Mouse (Mus musculus): Measurements from ENCODE around the gene Olfr281. TPM values are rescaled to one million over a fixed set of nuclear protein-coding genes. Genes with fewer than 3 reads are reported as not detected.
"Not testable (repeated sequence)": the region's sequence is repeated elsewhere in the genome, so short reads cannot be mapped to it uniquely, and the experiment has no call there.

Olfr281 gene
- total RNA-seq, 1 experiment: not detected

- Histone ChIP-seq H3K4me1 (ENCODE audit: control insufficient read depth in 2 of 2, insufficient read depth in 2 of 2, low read length in 2 of 2, poor library complexity in 1 of 2) (no peaks in the 10 kb centered on the region), H3K36me3 (ENCODE audit: control insufficient read depth, insufficient read depth, low read length, poor library complexity, severe bottlenecking) (no peaks in the 10 kb centered on the region), H3K9ac (ENCODE audit: insufficient read depth, low read depth, low read length, poor library complexity, severe bottlenecking) (no peak overlapping the region), H3K27ac (ENCODE audit: insufficient read depth, low read depth, low read length, poor library complexity, severe bottlenecking) (no peak overlapping the region), H3K4me3 (ENCODE audit: insufficient read depth in 1 of 2, low read depth in 1 of 2, low read length in 2 of 2, poor library complexity in 1 of 2, severe bottlenecking in 1 of 2) (no peak overlapping the region), H3K9me3 (ENCODE audit: control insufficient read depth, insufficient read depth, low read depth, low read length) (no peaks in the 10 kb centered on the region)
- in situ Hi-C loops (cut with MboI; ENCODE audit: low sequenced_read_pairs in 2 of 2, unreplicated experiment in 2 of 2): no loop called here
- DNase-seq (ENCODE audit: low read depth, low spot score): no peak
- TF ChIP-seq MAFK (IDR thresholded peaks at IDR 0.05; ENCODE audit: insufficient read depth, low read depth, low read length) (no peak), HCFC1 (IDR thresholded peaks at IDR 0.05; ENCODE audit: borderline replicate concordance, insufficient read depth, low read length) (no peak), ZNF384 (IDR thresholded peaks at IDR 0.05; ENCODE audit: low read depth, low read length) (no peak), ZC3H11A (IDR thresholded peaks at IDR 0.05; ENCODE audit: borderline replicate concordance, low read depth, low read length) (no peak), CHD2 (IDR thresholded peaks at IDR 0.05; ENCODE audit: low read depth, low read length) (no peak)
Measured at GRCm38 (mm10) chr15:98425188-98425587, 27.2 kb upstream of the Olfr281 start.

GRCm38 (mm10) chr15:98430925-98431324, 21.5 kb upstream of the Olfr281 start, which contains the start of gene Olfr282:
Gene Olfr282 (plus strand): TSS chr15:98431225.
- H3K36me3 ChIP-seq (ENCODE audit: control insufficient read depth, insufficient read depth, low read length, poor library complexity, severe bottlenecking); H3K9me3 ChIP-seq (ENCODE audit: control insufficient read depth, insufficient read depth, low read depth, low read length); in situ Hi-C loops (cut with MboI; ENCODE audit: low sequenced_read_pairs in 2 of 2, unreplicated experiment in 2 of 2); DNase-seq (ENCODE audit: low read depth, low spot score); H3K4me3 ChIP-seq (ENCODE audit: insufficient read depth in 1 of 2, low read depth in 1 of 2, low read length in 2 of 2, poor library complexity in 1 of 2, severe bottlenecking in 1 of 2); H3K4me1 ChIP-seq (ENCODE audit: control insufficient read depth in 2 of 2, insufficient read depth in 2 of 2, low read length in 2 of 2, poor library complexity in 1 of 2); H3K9ac ChIP-seq (ENCODE audit: insufficient read depth, low read depth, low read length, poor library complexity, severe bottlenecking); H3K27ac ChIP-seq (ENCODE audit: insufficient read depth, low read depth, low read length, poor library complexity, severe bottlenecking): not testable (repeated sequence)

DNA sequence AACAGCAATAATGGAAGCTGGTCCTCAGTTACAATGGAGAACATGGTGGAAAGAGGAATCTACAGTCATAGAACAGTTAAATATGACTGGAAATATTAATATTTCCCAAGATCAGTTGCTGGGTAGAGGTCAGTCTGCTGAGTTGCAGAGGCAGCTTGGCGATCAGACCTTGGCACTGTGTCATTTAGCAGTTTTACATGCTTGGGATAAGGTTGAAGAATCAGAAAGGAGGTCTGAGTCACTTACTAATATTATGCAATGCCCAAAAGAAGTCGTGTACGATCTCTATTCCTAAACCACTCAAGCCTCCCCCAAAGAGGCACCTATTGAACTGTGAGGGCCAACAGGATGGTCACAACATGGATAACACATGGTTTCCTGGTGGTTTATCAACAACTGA, 7.8 kb upstream of the Olfr281 start:
- TF ChIP-seq ZC3H11A (IDR thresholded peaks at IDR 0.05; ENCODE audit: borderline replicate concordance, low read depth, low read length): no peak
- no peak for TF ChIP-seq MAFK (IDR thresholded peaks at IDR 0.05; ENCODE audit: insufficient read depth, low read depth, low read length)
- TF ChIP-seq HCFC1 (IDR thresholded peaks at IDR 0.05; ENCODE audit: borderline replicate concordance, insufficient read depth, low read length): no peak
- TF ChIP-seq CHD2 (IDR thresholded peaks at IDR 0.05; ENCODE audit: low read depth, low read length): no peak
- TF ChIP-seq ZNF384 (IDR thresholded peaks at IDR 0.05; ENCODE audit: low read depth, low read length): no peak
- no peak overlapping the region for H3K9ac ChIP-seq (ENCODE audit: insufficient read depth, low read depth, low read length, poor library complexity, severe bottlenecking)
- no peaks in the 10 kb centered on the region for H3K36me3 ChIP-seq (ENCODE audit: control insufficient read depth, insufficient read depth, low read length, poor library complexity, severe bottlenecking)
- in situ Hi-C loops (cut with MboI; ENCODE audit: low sequenced_read_pairs in 2 of 2, unreplicated experiment in 2 of 2): no loop called here
- no peak overlapping the region for H3K27ac ChIP-seq (ENCODE audit: insufficient read depth, low read depth, low read length, poor library complexity, severe bottlenecking)
- no peak for DNase-seq (ENCODE audit: low read depth, low spot score)
- H3K9me3 ChIP-seq (ENCODE audit: control insufficient read depth, insufficient read depth, low read depth, low read length): no peaks in the 10 kb centered on the region
- no peak overlapping the region for H3K4me3 ChIP-seq (ENCODE audit: insufficient read depth in 1 of 2, low read depth in 1 of 2, low read length in 2 of 2, poor library complexity in 1 of 2, severe bottlenecking in 1 of 2)
- H3K4me1 ChIP-seq (ENCODE audit: control insufficient read depth in 2 of 2, insufficient read depth in 2 of 2, low read length in 2 of 2, poor library complexity in 1 of 2): no peaks in the 10 kb centered on the region

GRCm38 (mm10) chr15:98448521-98448920, 3.9 kb upstream of the Olfr281 start:
- DNase-seq (ENCODE audit: low read depth, low spot score): peak; percentile 17
- Histone ChIP-seq H3K9me3 (ENCODE audit: control insufficient read depth, insufficient read depth, low read depth, low read length) (no peaks in the 10 kb centered on the region), H3K4me1 (ENCODE audit: control insufficient read depth in 2 of 2, insufficient read depth in 2 of 2, low read length in 2 of 2, poor library complexity in 1 of 2) (no peaks in the 10 kb centered on the region), H3K9ac (ENCODE audit: insufficient read depth, low read depth, low read length, poor library complexity, severe bottlenecking) (no peak overlapping the region), H3K36me3 (ENCODE audit: control insufficient read depth, insufficient read depth, low read length, poor library complexity, severe bottlenecking) (no peaks in the 10 kb centered on the region), H3K27ac (ENCODE audit: insufficient read depth, low read depth, low read length, poor library complexity, severe bottlenecking) (no peak overlapping the region), H3K4me3 (ENCODE audit: insufficient read depth in 1 of 2, low read depth in 1 of 2, low read length in 2 of 2, poor library complexity in 1 of 2, severe bottlenecking in 1 of 2) (peak overlapping the region in 1 of 2 experiments; percentile 30; a peak in 2 of 4 replicates)
- TF ChIP-seq CHD2 (IDR thresholded peaks at IDR 0.05; ENCODE audit: low read depth, low read length) (no peak), ZNF384 (IDR thresholded peaks at IDR 0.05; ENCODE audit: low read depth, low read length) (no peak), HCFC1 (IDR thresholded peaks at IDR 0.05; ENCODE audit: borderline replicate concordance, insufficient read depth, low read length) (peak; percentile 60; the same call in 1 of the 2 replicates), ZC3H11A (IDR thresholded peaks at IDR 0.05; ENCODE audit: borderline replicate concordance, low read depth, low read length) (no peak), MAFK (IDR thresholded peaks at IDR 0.05; ENCODE audit: insufficient read depth, low read depth, low read length) (no peak)
- in situ Hi-C loops (cut with MboI; ENCODE audit: low sequenced_read_pairs in 2 of 2, unreplicated experiment in 2 of 2): no loop called here

DNA sequence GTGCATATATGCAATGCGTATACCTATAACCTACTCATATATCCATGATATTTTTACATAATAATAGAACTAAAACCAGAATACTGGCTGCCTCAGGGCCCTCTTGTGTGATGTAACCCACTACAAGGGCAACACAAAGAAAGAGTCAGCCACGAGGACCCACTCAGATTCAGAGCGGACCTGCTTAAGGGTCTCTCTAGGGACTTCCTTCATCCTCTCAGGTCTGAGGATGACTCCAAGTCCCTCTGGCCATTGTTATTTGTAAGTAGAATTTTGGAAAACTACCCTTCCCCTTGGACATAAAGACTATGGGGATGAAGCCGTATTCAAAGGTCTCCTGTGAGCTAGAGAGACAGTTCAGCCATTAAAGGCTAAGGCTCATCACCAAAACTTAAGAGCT, 17.2 kb downstream of the Olfr281 start, which contains the start of gene OR5BS1P:
Gene OR5BS1P, plus strand, starts transcription at position 301 of the 400 bp plus-strand sequence.
- Histone ChIP-seq H3K9me3 (ENCODE audit: control insufficient read depth, insufficient read depth, low read depth, low read length) (no peaks in the 10 kb centered on the region), H3K9ac (ENCODE audit: insufficient read depth, low read depth, low read length, poor library complexity, severe bottlenecking) (no peak within 1 kb of the TSS), H3K27ac (ENCODE audit: insufficient read depth, low read depth, low read length, poor library complexity, severe bottlenecking) (no peak within 1 kb of the TSS), H3K4me3 (ENCODE audit: insufficient read depth in 1 of 2, low read depth in 1 of 2, low read length in 2 of 2, poor library complexity in 1 of 2, severe bottlenecking in 1 of 2) (no peak within 1 kb of the TSS), H3K36me3 (ENCODE audit: control insufficient read depth, insufficient read depth, low read length, poor library complexity, severe bottlenecking) (no peaks in the 10 kb centered on the region), H3K4me1 (ENCODE audit: control insufficient read depth in 2 of 2, insufficient read depth in 2 of 2, low read length in 2 of 2, poor library complexity in 1 of 2) (no peaks in the 10 kb centered on the region)
- TF ChIP-seq ZNF384 (IDR thresholded peaks at IDR 0.05; ENCODE audit: low read depth, low read length): no peak
- TF ChIP-seq CHD2 (IDR thresholded peaks at IDR 0.05; ENCODE audit: low read depth, low read length): no peak
- TF ChIP-seq ZC3H11A (IDR thresholded peaks at IDR 0.05; ENCODE audit: borderline replicate concordance, low read depth, low read length): no peak
- TF ChIP-seq HCFC1 (IDR thresholded peaks at IDR 0.05; ENCODE audit: borderline replicate concordance, insufficient read depth, low read length): no peak
- no peak for TF ChIP-seq MAFK (IDR thresholded peaks at IDR 0.05; ENCODE audit: insufficient read depth, low read depth, low read length)
- DNase-seq (ENCODE audit: low read depth, low spot score): no peak
- in situ Hi-C loops (cut with MboI; ENCODE audit: low sequenced_read_pairs in 2 of 2, unreplicated experiment in 2 of 2): no loop called here

Data from ES-E14 (cell line).